Mouse (Mus musculus) granulocyte monocyte progenitor cell, adult 5-6 weeks (primary cell): ENCODE results near the gene Fam47e. TPM values are rescaled to one million over a fixed set of nuclear protein-coding genes. Genes with fewer than 3 reads are reported as not detected.
A peak's percentile ranks its signal among the peaks of the same experiment; 100 is the strongest.

Source experiments
- ATAC-seq: replicated peaks from 2 replicates; pipeline ENCODE4 v1.8.0; 2016; ENCODE audit warnings: mild to moderate bottlenecking, moderate TSS enrichment, inconsistent platforms; ENCODE audit not compliant: poor library complexity, severe bottlenecking
- total RNA-seq, 2 experiments: library from RNA; stranded (forward) in 1 of 2; stranded (reverse) in 1 of 2; fragments of 200-712, 200-1000 nt in 1 of 2; fragments of >200 nt in 1 of 2; fragmentation: Nextera tagmentation in 1 of 2; gene quantifications; 2 replicates each; pipeline ENCODE4 v1.2.3; 2014 to 2017

Gene Fam47e
- total RNA-seq, 2 experiments from 2014 or later = not detected

DNA sequence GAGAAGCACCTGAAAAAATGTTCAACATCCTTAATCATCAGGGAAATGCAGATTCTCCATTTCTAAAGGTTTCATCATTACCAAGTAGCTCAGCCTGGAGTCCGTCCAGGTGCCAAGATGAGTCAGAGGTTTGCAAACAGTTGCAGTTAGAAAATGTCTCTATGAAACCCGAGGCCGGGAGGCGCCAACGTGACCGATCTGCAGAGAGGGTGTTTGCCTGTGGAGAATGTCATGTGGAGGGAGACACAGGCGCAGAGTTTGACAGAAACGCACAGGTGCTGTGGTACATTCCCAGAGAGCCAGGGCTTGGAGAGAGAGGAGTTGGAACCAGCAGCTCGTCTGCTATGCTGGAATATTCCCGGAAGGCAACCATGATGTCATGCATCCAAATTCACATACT, 44.2 kb downstream of the Fam47e start:
- no peak for ATAC-seq

DNA sequence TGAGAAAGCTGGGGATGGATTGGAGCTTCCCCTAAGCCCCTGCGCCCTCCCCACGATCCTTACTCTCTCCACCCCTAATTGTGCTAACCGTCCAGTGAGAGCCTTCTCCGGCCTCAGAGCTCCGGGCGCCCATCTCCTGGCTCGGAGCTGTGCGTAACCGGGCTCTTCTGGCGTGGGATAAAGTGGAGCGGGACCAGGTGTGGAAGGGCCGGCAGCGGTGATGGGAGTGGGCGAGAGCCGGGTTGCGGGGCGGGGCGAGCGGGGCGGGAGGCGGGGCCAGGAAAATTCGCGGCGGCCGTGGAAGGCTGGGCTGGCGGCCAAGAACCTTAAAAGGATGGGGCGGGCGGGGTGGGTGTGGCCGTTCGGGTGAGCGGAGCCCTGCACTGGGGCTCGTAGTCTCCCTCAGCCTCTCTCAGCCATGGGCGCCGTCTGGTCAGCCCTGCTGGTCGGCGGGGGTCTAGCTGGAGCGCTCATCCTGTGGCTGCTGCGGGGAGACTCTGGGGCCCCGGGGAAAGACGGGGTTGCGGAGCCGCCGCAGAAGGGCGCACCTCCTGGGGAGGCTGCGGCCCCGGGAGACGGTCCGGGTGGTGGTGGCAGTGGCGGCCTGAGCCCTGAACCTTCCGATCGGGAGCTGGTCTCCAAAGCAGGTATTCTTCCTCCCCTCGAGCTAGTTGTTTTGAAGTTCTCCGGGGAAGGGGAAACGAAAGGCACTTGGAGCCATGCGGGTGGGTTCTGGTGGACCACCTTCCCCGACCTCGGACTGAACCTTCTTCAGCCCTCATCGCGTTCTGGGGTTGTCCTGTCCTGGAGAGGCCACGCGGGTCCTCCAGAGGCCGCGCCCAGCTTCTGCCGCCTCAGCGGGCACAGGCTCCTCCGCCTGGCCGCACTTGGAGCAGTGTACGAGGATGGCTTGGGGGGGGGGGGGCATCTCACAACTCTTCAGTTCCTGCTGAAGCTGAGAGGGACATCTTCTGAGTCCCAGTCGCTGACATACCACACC, 48.1 kb downstream of the Fam47e start, which contains the start of gene Stbd1:
Stbd1 (plus strand) TSS at position 351 of the 1,000 bp plus-strand sequence.
- ATAC-seq = peak; percentile 69

DNA sequence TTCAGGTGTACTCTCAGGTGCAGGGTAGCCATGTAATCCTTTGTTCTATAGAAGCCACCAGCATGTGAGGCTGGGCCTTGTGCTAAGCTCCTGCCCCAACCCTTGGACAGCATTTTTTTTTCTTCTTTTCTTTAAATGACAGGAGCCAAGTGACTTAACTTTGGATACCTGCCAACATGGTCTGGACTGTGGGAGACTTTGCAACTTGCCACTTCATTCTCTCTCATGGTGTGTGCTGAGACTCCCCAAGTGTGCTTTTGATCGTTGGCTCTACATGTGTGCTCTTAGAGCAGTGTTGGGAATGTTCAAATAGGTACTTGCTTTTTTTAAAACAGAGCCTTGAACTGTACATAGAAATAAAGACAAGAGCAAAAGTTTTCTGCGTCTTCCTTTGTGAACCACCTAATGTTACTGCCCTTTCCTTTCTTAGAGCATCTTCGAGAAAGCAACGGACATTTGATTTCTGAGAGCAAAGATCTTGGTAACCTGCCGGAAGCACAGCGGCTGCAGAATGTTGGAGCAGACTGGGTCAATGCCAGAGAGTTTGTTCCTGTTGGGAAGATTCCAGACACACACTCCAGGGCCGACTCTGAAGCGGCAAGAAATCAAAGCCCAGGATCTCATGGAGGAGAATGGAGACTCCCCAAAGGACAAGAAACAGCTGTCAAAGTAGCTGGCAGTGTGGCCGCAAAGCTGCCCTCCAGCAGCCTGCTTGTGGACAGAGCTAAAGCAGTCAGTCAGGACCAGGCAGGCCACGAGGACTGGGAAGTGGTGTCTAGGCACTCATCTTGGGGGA, 49.8 kb downstream of the Fam47e start:
- no peak for ATAC-seq

DNA sequence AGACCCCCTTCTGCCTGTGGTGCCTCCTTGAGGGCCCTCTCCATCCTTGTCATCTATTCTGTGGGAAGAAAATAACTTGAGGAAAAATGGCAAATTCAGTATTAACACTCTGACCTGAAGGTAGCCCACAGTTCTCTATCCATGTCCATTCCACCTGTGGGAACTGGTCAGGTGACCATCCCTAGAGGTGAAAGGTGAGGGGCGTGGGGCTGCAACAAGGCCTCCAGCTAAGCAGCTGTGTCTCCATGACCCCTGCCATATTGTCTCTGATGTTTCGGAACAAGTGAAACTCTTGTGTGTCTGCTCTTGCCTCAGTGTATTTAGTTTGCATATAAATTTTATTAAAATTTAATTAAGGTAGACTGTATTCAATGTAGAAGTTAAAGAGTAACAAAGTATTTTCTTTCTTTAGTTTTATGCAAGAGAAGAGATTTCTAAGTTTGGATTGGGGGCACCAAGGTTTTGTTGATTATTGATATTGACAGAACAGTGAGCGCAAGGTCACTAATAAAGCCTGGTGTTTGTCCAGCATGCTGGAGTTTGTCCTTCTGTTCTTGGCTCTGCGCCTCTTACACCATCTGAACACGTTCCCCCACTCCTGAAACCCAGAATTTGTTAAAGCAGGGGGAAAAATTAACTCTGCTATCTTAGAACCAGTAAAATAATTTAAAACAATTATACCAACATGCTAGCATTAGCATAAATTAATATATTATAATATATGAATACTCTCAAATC, 52.8 kb downstream of the Fam47e start:
- no peak for ATAC-seq

DNA sequence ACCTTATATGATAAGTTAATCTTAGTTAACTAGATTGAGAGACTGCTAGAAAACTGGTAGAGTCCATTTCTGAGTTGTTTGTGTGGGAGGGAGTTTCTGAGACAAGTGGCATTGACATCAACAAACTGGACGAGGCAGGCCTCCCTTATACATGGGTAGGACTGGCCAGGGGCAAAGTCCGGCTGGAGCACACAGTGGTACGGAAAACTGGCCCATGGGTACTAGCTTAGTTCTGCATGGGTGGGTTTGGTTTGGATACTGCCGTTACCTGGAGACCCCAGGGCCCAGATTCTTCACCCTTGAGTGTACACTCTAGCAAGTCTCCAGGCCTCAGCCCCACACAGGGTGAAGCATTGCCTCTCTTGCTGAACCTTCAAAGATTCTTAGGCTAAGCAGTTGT, 57.9 kb downstream of the Fam47e start:
- ATAC-seq = no peak

DNA sequence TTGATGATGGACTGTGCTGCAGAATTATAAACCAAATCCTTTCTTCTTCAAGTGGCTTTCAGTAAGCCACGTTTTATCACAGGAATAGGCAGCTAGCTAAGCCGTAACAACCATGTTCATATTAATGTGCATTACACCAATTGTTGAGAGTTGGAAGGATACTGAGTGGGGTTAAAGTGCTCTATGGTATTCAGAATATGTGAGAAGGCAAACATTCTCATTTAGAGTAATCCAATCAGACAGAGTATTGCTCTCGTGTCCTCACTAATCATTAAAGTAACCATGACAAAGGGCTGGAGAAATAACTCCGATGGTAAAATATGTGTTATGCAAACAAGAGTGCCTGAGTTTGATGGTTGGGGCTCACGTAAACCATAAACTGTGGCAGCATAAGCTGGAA, 67.0 kb downstream of the Fam47e start:
- no peak for ATAC-seq

DNA sequence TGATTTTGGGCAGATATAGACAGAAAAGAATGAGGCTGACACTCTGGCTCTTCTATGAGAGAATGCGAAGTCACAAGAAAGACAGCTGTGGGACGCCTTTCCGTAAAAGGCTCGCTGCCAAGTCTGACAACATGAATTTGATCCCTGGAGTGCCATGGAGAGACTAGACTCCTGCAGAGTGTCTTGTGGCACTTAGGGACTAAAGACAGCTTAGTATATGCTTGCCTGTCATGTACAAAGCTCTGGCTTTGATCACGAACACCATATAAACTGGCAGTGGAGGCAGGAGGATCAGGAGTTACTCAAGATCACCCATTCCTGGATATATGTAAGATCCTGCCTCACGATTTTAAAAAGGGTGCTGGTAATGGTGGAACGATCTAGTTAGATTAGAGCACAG, 73.0 kb downstream of the Fam47e start:
- ATAC-seq = no peak

DNA sequence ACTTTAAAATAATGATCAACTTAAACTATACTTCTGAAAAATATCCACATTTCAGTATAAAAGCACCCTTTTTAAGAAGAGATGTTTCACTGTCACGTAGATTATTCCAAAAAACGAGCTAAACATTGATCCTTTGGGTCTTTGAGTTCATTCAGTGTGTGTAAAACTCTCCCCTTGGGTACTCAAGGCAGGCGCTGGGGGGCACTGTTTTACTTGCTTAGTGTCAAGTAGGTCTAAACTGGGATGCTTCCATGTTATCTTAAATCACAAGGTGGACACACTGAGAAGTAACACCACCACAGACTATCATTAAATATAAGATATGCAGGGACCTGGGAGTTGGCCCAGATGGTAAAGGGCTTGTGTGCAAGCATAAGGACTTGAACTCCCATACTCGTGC, 78.7 kb downstream of the Fam47e start:
- no peak for ATAC-seq

DNA sequence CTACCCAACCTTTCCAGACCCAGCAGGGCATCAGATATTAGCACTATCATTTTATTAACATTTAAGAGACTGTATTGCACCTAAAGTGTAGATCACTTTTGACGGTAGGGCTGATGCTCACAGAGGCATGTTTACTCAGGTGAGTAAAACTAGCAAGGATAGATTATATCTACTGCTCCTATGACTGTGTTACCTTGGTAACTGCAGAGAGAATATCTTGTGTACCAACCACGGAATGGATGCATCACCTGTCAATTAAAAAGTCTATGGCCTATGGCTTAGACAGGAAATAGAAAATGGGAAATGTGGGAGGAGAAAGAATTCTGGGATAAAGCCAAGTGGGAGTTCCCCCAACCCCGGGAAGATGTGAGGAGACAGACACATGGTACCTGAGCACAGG, 80.0 kb downstream of the Fam47e start:
- ATAC-seq = no peak

DNA sequence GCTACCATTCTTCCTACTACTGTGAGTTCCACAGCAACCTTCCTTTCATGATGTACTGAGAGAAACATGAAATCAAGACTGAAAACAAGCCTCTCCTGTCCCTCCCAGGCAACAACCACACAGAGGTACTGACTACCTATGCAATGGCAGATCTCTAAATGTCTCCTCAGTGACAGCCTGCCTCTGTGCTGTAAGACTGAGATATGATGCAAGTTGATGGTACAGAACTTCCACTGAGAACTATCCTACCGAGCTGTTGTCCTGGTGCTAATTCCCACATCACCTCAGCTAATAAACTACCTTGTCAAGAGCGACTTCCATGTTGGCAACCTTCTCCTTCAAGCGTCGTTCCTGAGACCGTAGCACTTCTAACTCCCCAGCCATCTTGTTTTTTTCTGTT, 81.0 kb downstream of the Fam47e start:
- ATAC-seq = no peak

DNA sequence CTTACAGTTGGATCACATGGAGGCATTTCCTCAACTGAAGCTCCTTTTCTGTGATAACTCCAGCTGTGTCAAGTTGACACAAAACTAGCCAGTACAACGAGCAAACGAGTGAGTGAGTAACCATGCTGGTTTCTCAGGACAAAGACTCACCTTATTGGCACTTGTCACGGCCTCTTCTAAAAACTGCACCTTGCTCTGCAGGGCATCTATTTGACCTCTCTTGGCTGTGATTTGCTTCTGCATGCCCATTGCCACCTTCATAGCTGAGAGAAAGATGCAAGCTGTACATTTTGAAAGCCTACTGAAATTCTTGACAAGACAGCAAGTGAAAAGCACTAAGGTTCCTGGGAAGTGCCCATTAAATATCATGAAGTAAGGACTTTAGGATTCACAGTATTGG, 86.0 kb downstream of the Fam47e start:
- ATAC-seq = no peak

Other genes with a start within 250 kb of the Fam47e start
- 41.2 and 46.9 TPM in 2 replicates for gene Sdad1, start 244.6 kb upstream of the Fam47e start, total RNA-seq (2014; fragmentation: Nextera tagmentation)
- gene Sdad1, start 244.6 kb upstream of the Fam47e start, total RNA-seq (2017) = 67.5 and 84.2 TPM in 2 replicates
- not detected in 2 replicates for gene Cxcl9, start 227.0 kb upstream of the Fam47e start, total RNA-seq (2014; fragmentation: Nextera tagmentation)
- 0.22 and 0.52 TPM in 2 replicates for gene Cxcl9, start 227.0 kb upstream of the Fam47e start, total RNA-seq (2017)
- gene Art3, start 223.2 kb upstream of the Fam47e start, total RNA-seq (2014; fragmentation: Nextera tagmentation) = 1.1 TPM in 1 of 2 replicates, not detected in the other
- 4.8 TPM in 1 of 2 replicates, not detected in the other for gene Art3, start 223.2 kb upstream of the Fam47e start, total RNA-seq (2017)
- not detected in 2 replicates for gene Cxcl10, start 206.2 kb upstream of the Fam47e start, total RNA-seq (2014; fragmentation: Nextera tagmentation)
- gene Cxcl10, start 206.2 kb upstream of the Fam47e start, total RNA-seq (2017) = 4.6 and 18.8 TPM in 2 replicates
- gene Nup54, start 119.8 kb upstream of the Fam47e start, total RNA-seq (2014; fragmentation: Nextera tagmentation) = 45.1 and 73.9 TPM in 2 replicates
- 82.6 and 103 TPM in 2 replicates for gene Nup54, start 119.8 kb upstream of the Fam47e start, total RNA-seq (2017)
- gene Scarb2, start 48.2 kb upstream of the Fam47e start, total RNA-seq (2014; fragmentation: Nextera tagmentation) = 17.2 and 20.9 TPM in 2 replicates
- gene Scarb2, start 48.2 kb upstream of the Fam47e start, total RNA-seq (2017) = 41.2 and 43.1 TPM in 2 replicates
- 0.88 and 2.6 TPM in 2 replicates for gene Stbd1, start 48.0 kb downstream of the Fam47e start, total RNA-seq (2014; fragmentation: Nextera tagmentation)
- 0.78 TPM in 1 of 2 replicates, not detected in the other for gene Stbd1, start 48.0 kb downstream of the Fam47e start, total RNA-seq (2017)
- gene Ccdc158, start 120.2 kb downstream of the Fam47e start, total RNA-seq (2014; fragmentation: Nextera tagmentation) = 0.58 and 3.1 TPM in 2 replicates
- gene Ccdc158, start 120.2 kb downstream of the Fam47e start, total RNA-seq (2017) = 4.2 and 5.3 TPM in 2 replicates
- not detected in 2 replicates for gene Shroom3, start 128.4 kb downstream of the Fam47e start, total RNA-seq (2014; fragmentation: Nextera tagmentation)
- 0.09 TPM in 1 of 2 replicates, not detected in the other for gene Shroom3, start 128.4 kb downstream of the Fam47e start, total RNA-seq (2017)